Mouse (Mus musculus) forebrain, embryonic 13.5 days (tissue): Measurements from ENCODE around the gene Podnl1. TPM values are rescaled to one million over a fixed set of nuclear protein-coding genes. Genes with fewer than 3 reads are reported as not detected.

Source experiments
- ATAC-seq: fragments of 200-750 bp; cut with Nextera tagmentation; 2 replicates; pipeline ENCODE4 v1.8.0; 2017
- H3K27ac ChIP-seq: fragments of 300-500 bp; sonication (generic); 2 replicates; pipeline ENCODE4 v1.5.1; 2015; ENCODE audit warnings: inconsistent platforms, mild to moderate bottlenecking, moderate library complexity
- H3K27me3 ChIP-seq: fragments of 300-500 bp; sonication (generic); 2 replicates; pipeline ENCODE4 v1.6.1; 2015; ENCODE audit warnings: mild to moderate bottlenecking, inconsistent platforms
- H3K36me3 ChIP-seq: fragments of 300-500 bp; sonication (generic); 2 replicates; pipeline ENCODE4 v1.6.1; 2015; ENCODE audit warnings: mild to moderate bottlenecking, inconsistent platforms; ENCODE audit not compliant: poor library complexity, severe bottlenecking
- H3K4me1 ChIP-seq: fragments of 300-500 bp; sonication (generic); 2 replicates; pipeline ENCODE4 v1.6.1; 2015; ENCODE audit warnings: inconsistent platforms
- H3K4me2 ChIP-seq: fragments of 300-500 bp; sonication (generic); 2 replicates; pipeline ENCODE4 v1.6.1; 2015; ENCODE audit warnings: inconsistent platforms, mild to moderate bottlenecking, moderate library complexity
- H3K4me3 ChIP-seq: fragments of 300-500 bp; sonication (generic); 2 replicates; pipeline ENCODE4 v1.5.1; 2015; ENCODE audit warnings: mild to moderate bottlenecking, inconsistent platforms
- H3K9ac ChIP-seq: fragments of 300-500 bp; sonication (generic); 2 replicates; pipeline ENCODE4 v1.6.1; 2015; ENCODE audit warnings: mild to moderate bottlenecking, inconsistent platforms
- H3K9me3 ChIP-seq: fragments of 300-500 bp; sonication (generic); replicated peaks from 2 replicates; pipeline ENCODE4 v1.6.1; 2016; ENCODE audit warnings: inconsistent platforms
- WGBS: fragments of 180-500 bp; shearing (Covaris S2); methylation state at CpG from one replicate; pipeline ENCODE4 v1.1.7; 2015; 5-methylcytosine and 5-hydroxymethylcytosine counted together
- polyA plus RNA-seq: library from polyadenylated mRNA; unstranded; fragments of >200 nt; fragmentation: Nextera tagmentation; extraction: Ambion mirVana; gene quantifications from 2 replicates; pipeline ENCODE4 v1.2.1, GENCODE M21; 2015

Podnl1 gene
- polyA plus RNA-seq: 0.24 and 0.27 TPM in 2 replicates

- ATAC-seq: no peak
- WGBS: 63% methylated on average over 9 of the region's 9 CpGs
- H3K27ac ChIP-seq: no peak within 1 kb of the TSS
These were observed at the start of gene Podnl1 for GRCm38 (mm10) chr8:84125656-84126055. Gene Podnl1 (plus strand): TSS chr8:84125989.

GRCm38 (mm10) chr8:84076412-84076811, 49.4 kb upstream of the Podnl1 start:
- Histone ChIP-seq H3K9me3 (no peaks in the 10 kb centered on the region), H3K4me2 (no peak overlapping the region), H3K36me3 (peaks cover 58% of the 10 kb centered on the region), H3K9ac (no peak overlapping the region), H3K4me3 (no peak overlapping the region), H3K4me1 (peaks cover 23% of the 10 kb centered on the region), H3K27ac (no peak overlapping the region), H3K27me3 (no peaks in the 10 kb centered on the region)
- ATAC-seq: no peak
- 96% methylated on average over 1 of the region's 1 CpGs for WGBS

More at GRCm38 (mm10) chr8:84125656-84126055, at the start of gene Podnl1:
- no peaks in the 10 kb centered on the region for H3K27me3 ChIP-seq
- no peak within 1 kb of the TSS for H3K4me2 ChIP-seq
- H3K4me3 ChIP-seq: no peak within 1 kb of the TSS
- no peak within 1 kb of the TSS for H3K9ac ChIP-seq
- peaks cover 3% of the 10 kb centered on the region; the same call in 1 of the 2 replicates for H3K4me1 ChIP-seq
- H3K9me3 ChIP-seq: no peaks in the 10 kb centered on the region
- no peaks in the 10 kb centered on the region for H3K36me3 ChIP-seq

- peaks cover 20% of the 10 kb centered on the region for H3K4me1 ChIP-seq
- H3K4me3 ChIP-seq: no peak overlapping the region
- H3K9me3 ChIP-seq: no peaks in the 10 kb centered on the region
- H3K27me3 ChIP-seq: no peaks in the 10 kb centered on the region
- H3K36me3 ChIP-seq: peaks cover 61% of the 10 kb centered on the region
- WGBS: 86% methylated on average over 3 of the region's 3 CpGs
- no peak overlapping the region for H3K4me2 ChIP-seq
- ATAC-seq: no peak
- no peak overlapping the region for H3K27ac ChIP-seq
- H3K9ac ChIP-seq: no peak overlapping the region
These were observed 48.9 kb upstream of the Podnl1 start for GRCm38 (mm10) chr8:84076849-84077248.

DNA sequence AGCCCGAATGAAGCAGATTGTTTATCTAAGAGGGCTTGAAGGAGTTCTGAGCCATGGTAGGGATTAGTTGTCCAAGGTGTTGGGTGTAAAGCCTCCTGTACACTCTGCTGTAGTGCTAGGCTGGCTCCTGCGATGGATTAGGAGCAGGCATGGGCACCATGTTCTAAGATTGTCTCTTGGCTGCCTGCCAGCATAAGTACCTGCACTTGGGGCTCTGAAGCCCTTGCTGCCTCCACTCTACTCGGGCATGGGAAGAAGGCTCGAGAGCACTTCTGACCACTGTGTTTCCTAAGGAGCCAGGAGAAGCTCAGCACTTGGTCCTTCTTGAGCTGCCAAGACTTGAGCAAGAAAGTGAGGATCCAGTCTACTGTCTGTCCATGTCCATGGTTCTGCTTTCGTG, 46.6 kb upstream of the Podnl1 start:
- H3K9ac ChIP-seq: no peak overlapping the region
- H3K4me2 ChIP-seq: no peak overlapping the region
- peaks cover 5% of the 10 kb centered on the region for H3K4me1 ChIP-seq
- H3K4me3 ChIP-seq: no peak overlapping the region
- H3K9me3 ChIP-seq: no peaks in the 10 kb centered on the region
- H3K27ac ChIP-seq: no peak overlapping the region
- 88% methylated on average over 5 of the region's 5 CpGs for WGBS
- no peak for ATAC-seq
- peaks cover 83% of the 10 kb centered on the region for H3K36me3 ChIP-seq
- no peaks in the 10 kb centered on the region for H3K27me3 ChIP-seq

GRCm38 (mm10) chr8:84083829-84084241, 42.0 kb upstream of the Podnl1 start:
- peaks cover 88% of the 10 kb centered on the region for H3K36me3 ChIP-seq
- 31% methylated on average over 8 of the region's 8 CpGs for WGBS
- H3K9me3 ChIP-seq: no peaks in the 10 kb centered on the region
- H3K4me2 ChIP-seq: no peak overlapping the region
- H3K27ac ChIP-seq: no peak overlapping the region
- H3K4me1 ChIP-seq: peaks cover 10% of the 10 kb centered on the region
- 0 out of 2 replicates have a peak, but pooled peaks have one; percentile 22 for ATAC-seq
- no peak overlapping the region for H3K4me3 ChIP-seq
- no peak overlapping the region for H3K9ac ChIP-seq
- no peaks in the 10 kb centered on the region for H3K27me3 ChIP-seq

DNA sequence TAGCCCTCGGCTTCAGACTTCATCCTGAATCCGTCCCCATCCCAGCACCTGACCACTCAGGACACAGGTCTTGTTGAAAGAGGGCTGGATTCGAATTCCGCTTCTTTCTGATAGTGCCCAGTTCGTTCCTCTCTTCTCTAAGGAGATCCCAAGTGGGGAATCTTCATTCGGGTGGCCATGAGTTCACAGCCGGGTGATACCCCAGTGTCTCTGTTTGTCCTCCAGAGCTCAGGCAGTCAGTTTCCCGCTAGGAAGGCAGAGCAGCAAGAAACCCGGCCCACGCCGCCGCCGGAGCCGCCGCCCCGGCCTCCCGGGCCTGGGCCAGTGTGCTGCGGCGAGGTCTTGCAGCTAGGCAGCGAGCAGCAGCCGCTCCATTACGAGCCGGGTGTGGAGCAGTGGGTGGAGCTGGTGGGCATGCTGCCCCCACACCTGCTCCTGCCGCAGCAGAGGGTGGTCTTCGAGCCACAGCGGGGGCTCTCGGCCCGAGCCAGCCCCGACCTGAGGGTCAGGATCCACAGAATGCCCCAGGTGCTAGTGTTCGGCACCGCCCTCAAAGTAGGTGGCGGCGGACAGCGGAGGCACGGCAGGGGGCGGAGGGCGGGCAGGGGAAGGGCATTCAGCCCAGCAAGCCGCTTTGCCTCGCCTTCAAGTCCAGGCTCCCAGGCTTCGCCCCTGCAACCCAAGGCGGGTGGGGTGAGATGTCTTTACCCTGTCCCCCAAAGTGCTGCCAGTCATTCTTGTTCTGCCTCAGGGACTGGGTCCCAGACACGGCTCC, 41.3 kb upstream of the Podnl1 start:
- H3K36me3 ChIP-seq: peaks cover 90% of the 10 kb centered on the region

DNA sequence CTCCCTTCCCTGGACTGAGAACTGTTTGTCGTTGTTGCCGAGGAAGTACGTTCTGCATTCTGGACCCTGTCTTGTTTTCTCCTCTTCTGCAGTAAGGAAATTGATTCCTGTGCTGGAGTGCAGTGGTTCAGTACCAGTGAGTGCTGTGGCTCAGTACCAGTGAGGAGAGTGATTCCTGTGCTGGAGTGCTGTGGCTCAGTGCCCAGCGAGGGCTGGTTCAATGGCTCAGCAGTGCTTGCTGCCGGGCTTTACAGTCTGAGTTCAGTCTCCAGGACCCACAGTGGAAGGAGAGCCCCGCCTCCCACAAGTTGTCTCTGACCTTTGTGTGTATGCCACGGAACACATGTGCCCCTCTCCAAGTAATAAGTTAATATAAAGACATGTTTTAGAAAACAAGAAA, 38.6 kb upstream of the Podnl1 start:
- no peak overlapping the region for H3K4me2 ChIP-seq
- ATAC-seq: no peak
- whole genome bisulfite sequencing: 89% methylated on average over 7 of the region's 7 CpGs
- H3K4me3 ChIP-seq: no peak overlapping the region
- H3K27ac ChIP-seq: no peak overlapping the region
- peaks cover 91% of the 10 kb centered on the region for H3K36me3 ChIP-seq
- H3K27me3 ChIP-seq: no peaks in the 10 kb centered on the region
- no peak overlapping the region for H3K9ac ChIP-seq
- peaks cover 10% of the 10 kb centered on the region for H3K4me1 ChIP-seq
- no peaks in the 10 kb centered on the region for H3K9me3 ChIP-seq

More for the DNA sequence above, 41.3 kb upstream of the Podnl1 start:
- Histone ChIP-seq H3K27me3 (no peaks in the 10 kb centered on the region), H3K9me3 (no peaks in the 10 kb centered on the region), H3K4me3 (no peak overlapping the region), H3K4me1 (peaks cover 10% of the 10 kb centered on the region), H3K4me2 (0 out of 2 replicates have a peak overlapping the region, but pooled peaks have one; percentile 13), H3K27ac (no peak overlapping the region), H3K9ac (0 out of 2 replicates have a peak overlapping the region, but pooled peaks have one; percentile 38)
- WGBS: 26% methylated on average over 42 of the region's 42 CpGs
- ATAC-seq: no peak

DNA sequence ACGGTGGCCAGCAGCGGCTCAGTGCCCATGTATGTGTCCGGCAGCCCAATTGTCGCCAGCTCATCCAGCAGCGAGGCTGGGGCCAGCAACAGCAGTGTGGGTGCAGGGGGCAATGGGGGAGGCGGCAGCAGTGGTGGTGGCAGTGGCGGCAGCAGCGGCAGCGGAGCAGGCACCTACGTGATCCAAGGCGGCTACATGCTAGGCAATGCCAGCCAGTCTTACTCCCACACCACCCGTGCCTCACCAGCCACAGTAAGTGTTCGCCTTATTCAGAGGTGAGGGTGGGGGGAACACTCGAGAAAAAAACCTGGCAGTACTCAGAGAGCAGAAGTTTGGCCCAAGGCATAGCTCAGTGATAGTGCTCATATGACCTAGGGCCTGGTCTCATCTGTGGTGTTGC, 38.0 kb upstream of the Podnl1 start:
- no peak overlapping the region for H3K4me2 ChIP-seq
- ATAC-seq: no peak
- H3K36me3 ChIP-seq: peaks cover 91% of the 10 kb centered on the region
- H3K9ac ChIP-seq: no peak overlapping the region
- H3K9me3 ChIP-seq: no peaks in the 10 kb centered on the region
- H3K4me3 ChIP-seq: no peak overlapping the region
- 95% methylated on average over 14 of the region's 14 CpGs for WGBS
- H3K27ac ChIP-seq: no peak overlapping the region
- H3K27me3 ChIP-seq: no peaks in the 10 kb centered on the region
- peaks cover 10% of the 10 kb centered on the region for H3K4me1 ChIP-seq

DNA sequence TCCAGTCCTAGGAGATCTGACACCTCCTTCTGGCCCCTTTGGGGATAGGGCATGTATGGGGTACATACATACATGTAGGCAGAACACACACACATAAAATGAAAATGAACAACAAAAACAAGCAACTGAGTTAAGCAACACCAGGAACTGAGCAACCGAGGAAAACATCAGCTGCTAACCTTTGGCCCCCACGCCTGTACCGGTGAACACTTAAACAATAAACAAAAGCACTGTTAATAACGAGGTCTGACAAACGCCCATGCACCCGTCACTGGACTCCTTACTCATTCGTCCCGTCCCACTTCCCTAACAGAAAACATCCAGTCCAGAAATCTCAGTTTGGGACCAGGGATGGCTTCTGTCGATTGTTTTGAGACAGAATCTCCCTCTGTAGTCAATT, 36.5 kb upstream of the Podnl1 start:
- Histone ChIP-seq H3K4me1 (peaks cover 5% of the 10 kb centered on the region; the same call in 1 of the 2 replicates), H3K4me2 (no peak overlapping the region), H3K9me3 (no peaks in the 10 kb centered on the region), H3K27ac (no peak overlapping the region), H3K9ac (no peak overlapping the region), H3K4me3 (no peak overlapping the region), H3K27me3 (no peaks in the 10 kb centered on the region), H3K36me3 (peaks cover 91% of the 10 kb centered on the region)
- ATAC-seq: no peak
- WGBS: 68% methylated on average over 9 of the region's 9 CpGs

DNA sequence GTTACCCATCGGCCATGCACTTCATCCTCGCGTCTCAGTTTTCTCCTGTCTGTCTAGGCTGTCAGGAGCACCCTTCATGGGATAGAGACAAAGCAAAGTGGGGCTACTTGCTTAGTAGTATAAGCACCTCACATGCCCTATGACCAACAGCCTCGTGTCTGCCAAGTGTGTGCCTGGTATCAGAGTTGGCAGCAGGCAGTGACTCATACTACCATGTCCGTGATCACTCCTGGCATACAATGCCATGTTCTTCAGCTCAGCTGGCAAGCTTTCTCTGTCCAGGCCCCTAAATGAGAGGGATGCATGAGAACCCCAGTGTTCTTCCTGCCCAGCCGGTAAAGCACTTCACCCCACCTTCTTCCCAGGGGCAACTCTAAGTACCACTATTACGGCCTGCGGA, 35.2 kb upstream of the Podnl1 start:
- Histone ChIP-seq H3K36me3 (peaks cover 97% of the 10 kb centered on the region), H3K27me3 (no peaks in the 10 kb centered on the region), H3K27ac (no peak overlapping the region), H3K9ac (no peak overlapping the region), H3K9me3 (no peaks in the 10 kb centered on the region), H3K4me1 (no peaks in the 10 kb centered on the region), H3K4me3 (no peak overlapping the region), H3K4me2 (no peak overlapping the region)
- WGBS: 95% methylated on average over 8 of the region's 8 CpGs
- ATAC-seq: no peak

DNA sequence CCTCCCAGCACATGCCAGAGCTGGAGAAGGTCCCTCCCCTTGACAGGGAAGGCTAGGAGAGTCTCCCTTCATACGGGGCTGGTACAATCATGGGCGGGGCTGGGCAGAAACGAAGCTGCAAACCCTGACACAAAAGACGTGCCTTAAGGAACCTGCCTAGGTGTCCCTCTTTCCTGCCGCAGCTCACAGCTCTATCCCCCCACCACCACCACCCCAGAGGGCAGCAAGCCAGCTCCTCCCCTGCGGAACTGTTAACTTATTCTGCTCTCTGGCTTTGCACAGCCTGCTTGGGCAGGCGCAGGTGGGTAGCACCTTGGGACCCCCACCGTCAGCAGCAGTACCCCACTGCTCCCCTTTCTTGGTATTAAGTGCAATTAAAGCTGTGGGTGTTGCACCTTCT, 29.7 kb upstream of the Podnl1 start:
- WGBS: 73% methylated on average over 8 of the region's 8 CpGs
- Histone ChIP-seq H3K27ac (no peak overlapping the region), H3K4me3 (no peak overlapping the region), H3K9me3 (no peaks in the 10 kb centered on the region), H3K9ac (no peak overlapping the region), H3K27me3 (no peaks in the 10 kb centered on the region), H3K36me3 (peaks cover 99% of the 10 kb centered on the region), H3K4me2 (no peak overlapping the region), H3K4me1 (no peaks in the 10 kb centered on the region)
- ATAC-seq: no peak

GRCm38 (mm10) chr8:84098376-84098775, 27.4 kb upstream of the Podnl1 start:
- Histone ChIP-seq H3K27ac (no peak overlapping the region), H3K9ac (no peak overlapping the region), H3K4me1 (peaks cover 18% of the 10 kb centered on the region), H3K4me2 (no peak overlapping the region), H3K9me3 (no peaks in the 10 kb centered on the region), H3K4me3 (no peak overlapping the region), H3K27me3 (no peaks in the 10 kb centered on the region), H3K36me3 (peaks cover 91% of the 10 kb centered on the region)
- no peak for ATAC-seq
- WGBS: 90% methylated on average over 7 of the region's 7 CpGs
